Mouse (Mus musculus): ENCODE measurements around the gene Sesn1.

- TF ChIP-seq CTCF (IDR thresholded peaks at IDR 0.05; ENCODE audit: low read depth, low read length) (no peak), POLR2A (IDR thresholded peaks at IDR 0.05; ENCODE audit: extremely low read depth, insufficient read depth, low read length) (no peak)
Observed at GRCm38 (mm10) chr10:41809080-41809770, 510 bp upstream of the Sesn1 start.

Data from liver, adult 2 months (tissue).